Mouse (Mus musculus) heart, postnatal 14 days (tissue): ENCODE measurements around the gene Cxcl12. TPM values are rescaled to one million over a fixed set of nuclear protein-coding genes. Genes with fewer than 3 reads are reported as not detected.
A peak's percentile ranks its signal among the peaks of the same experiment; 100 is the strongest.

Experiments used
- DNase-seq, 2 experiments: peaks; one replicate each; pipeline ENCODE4 v3.0.0; 2021 to 2022
- intact Hi-C: fragments of 180-260 bp; cut with DNase I; formaldehyde crosslinking; loops from one replicate; pipeline ENCODE4 v1.15.1; 2025
- long read RNA-seq, 2 experiments: library from polyadenylated mRNA; stranded (forward); transcript quantifications; one replicate each; pipeline ENCODE4 v2.0.0; 2021
- total RNA-seq, 2 experiments: library from RNA; stranded (reverse); gene quantifications; 2 replicates each; pipeline ENCODE4 v1.2.3; 2021

Cxcl12 gene
- 100 to 1,000 TPM; 134 to 149 TPM for total RNA-seq
- long read RNA-seq, experiment 1, full-length matches to known transcripts = 40 of 84 reads
- long read RNA-seq, experiment 1, partial matches to known transcripts = 2 of 84 reads
- long read RNA-seq, experiment 1, other reads (novel, unspliced or antisense) = 42 of 84 reads
- long read RNA-seq, experiment 2, full-length matches to known transcripts = 26 of 64 reads
- long read RNA-seq, experiment 2, partial matches to known transcripts = 0 of 64 reads
- long read RNA-seq, experiment 2, other reads (novel, unspliced or antisense) = 38 of 64 reads

- DNase-seq = peak; percentile 81 to 82
- intact Hi-C loops = loop anchor here (5.0 to 10.0 kb wide), 4 partner anchors 204 to 589 kb away; no protein-coding TSS in a partner anchor
Observed at GRCm38 (mm10) chr6:117168321-117169011, at the start of gene Cxcl12. Cxcl12 (plus strand) TSS chr6:117168535.

GRCm38 (mm10) chr6:117122074-117122473 lies 46.3 kb upstream of the Cxcl12 start:
- intact Hi-C loops = no loop called here
- no peak for DNase-seq

GRCm38 (mm10) chr6:117126356-117126755 lies 42.0 kb upstream of the Cxcl12 start:
- intact Hi-C loops = no loop called here
- DNase-seq = no peak

- no peak for DNase-seq
- intact Hi-C loops = no loop called here
Observed at GRCm38 (mm10) chr6:117129443-117129842, 38.9 kb upstream of the Cxcl12 start.

GRCm38 (mm10) chr6:117130680-117131111 lies 37.6 kb upstream of the Cxcl12 start:
- DNase-seq = no peak
- intact Hi-C loops = no loop called here

GRCm38 (mm10) chr6:117134526-117134925 lies 33.8 kb upstream of the Cxcl12 start:
- DNase-seq = no peak
- intact Hi-C loops = no loop called here

- DNase-seq = peak; percentile 27 to 39
- intact Hi-C loops = no loop called here
Observed at GRCm38 (mm10) chr6:117137735-117138134, 30.6 kb upstream of the Cxcl12 start.

GRCm38 (mm10) chr6:117140907-117141306 lies 27.4 kb upstream of the Cxcl12 start:
- intact Hi-C loops = no loop called here
- no peak for DNase-seq

GRCm38 (mm10) chr6:117146951-117147350 lies 21.4 kb upstream of the Cxcl12 start:
- no peak for DNase-seq
- intact Hi-C loops = no loop called here

- DNase-seq = no peak
- intact Hi-C loops = no loop called here
Observed at GRCm38 (mm10) chr6:117151484-117152149, 16.7 kb upstream of the Cxcl12 start.

GRCm38 (mm10) chr6:117153046-117153445 lies 15.3 kb upstream of the Cxcl12 start:
- intact Hi-C loops = no loop called here
- no peak for DNase-seq

- no peak for DNase-seq
- intact Hi-C loops = no loop called here
Observed at GRCm38 (mm10) chr6:117156846-117157245, 11.5 kb upstream of the Cxcl12 start.

GRCm38 (mm10) chr6:117159710-117160690 lies 8.3 kb upstream of the Cxcl12 start:
- intact Hi-C loops = loop anchor here (10.0 kb wide), 2 partner anchors 195 to 525 kb away; no protein-coding TSS in a partner anchor
- DNase-seq = no peak

- intact Hi-C loops = loop anchor here (10.0 kb wide), 2 partner anchors 199 to 529 kb away; no protein-coding TSS in a partner anchor
- no peak for DNase-seq
Observed at GRCm38 (mm10) chr6:117163486-117163885, 4.8 kb upstream of the Cxcl12 start.

- intact Hi-C loops = loop anchor here (2.0 to 10.0 kb wide), 6 partner anchors 202 to 660 kb away; no protein-coding TSS in a partner anchor
- peak; percentile 89 to 92 for DNase-seq
Observed at GRCm38 (mm10) chr6:117166581-117167425, 1.5 kb upstream of the Cxcl12 start.

GRCm38 (mm10) chr6:117167426-117167730 lies 957 bp upstream of the Cxcl12 start:
- peak in 1 of 2 experiments; percentile 23 for DNase-seq
- intact Hi-C loops = loop anchor here (2.0 to 10.0 kb wide), 6 partner anchors 203 to 659 kb away; no protein-coding TSS in a partner anchor

- intact Hi-C loops = loop anchor here (5.0 to 10.0 kb wide), 4 partner anchors 204 to 588 kb away; no protein-coding TSS in a partner anchor
- DNase-seq = peak; percentile 38 to 40
Observed at GRCm38 (mm10) chr6:117169051-117169909, 945 bp downstream of the Cxcl12 start.
